ENCODE assay signal across 8 mouse cellular contexts in genomic region chrX:75764794-75765328, GRCm38 (mm10).
DNase-seq lines count a peak whose midpoint lies in the region; ATAC-seq and TF ChIP-seq lines count a peak whose summit lies in the region.

No protein-coding gene starts in this region.

- DNase-seq in gastrocnemius, adult 2 months, result no peak
- DNase-seq in gastrocnemius, postnatal 14 days, result no peak
- DNase-seq in spleen, adult 12 weeks (ENCODE audit: low spot score), result no peak
- no peak for DNase-seq in right cerebral cortex, postnatal 10 days (ENCODE audit: low spot score in 2 of 2)
- DNase-seq in kidney, postnatal 36 days, result no peak

- H3K36me3 ChIP-seq in E14TG2a.4 (ENCODE audit: insufficient read depth, low read length), result peaks cover 8% of the 10 kb centered on the region; the same call in 1 of the 2 replicates

- no peak for TF ChIP-seq CTCF in gastrocnemius, adult 2 months (IDR thresholded peaks at IDR 0.05)
- no peak for TF ChIP-seq CTCF in E14TG2a.4 (conservative IDR thresholded peaks at IDR 0.05; ENCODE audit: low read length)

- intact Hi-C loops in gastrocnemius, adult 2 months (cut with DNase I), result no loop called here
- intact Hi-C loops in gastrocnemius, postnatal 14 days (cut with DNase I; ENCODE audit: low total_unique reads), result no loop called here

- no peaks in the 10 kb centered on the region for H3K9me3 ChIP-seq in E14TG2a.4 (ENCODE audit: low read length)

- peak; percentile 7 to 12; a peak in 1 of 4 replicates for ATAC-seq in hematopoietic stem cell, adult 5-6 weeks (replicated peaks in 1 of 2; ENCODE audit: insufficient read depth in 1 of 2, low FRiP score in 2 of 2, low TSS enrichment in 1 of 2, low read depth in 1 of 2, poor library complexity in 2 of 2, severe bottlenecking in 2 of 2)
- peak; percentile 14; the same call in 1 of the 2 replicates for ATAC-seq in megakaryocyte-erythroid progenitor cell, adult 5-6 weeks (replicated peaks; ENCODE audit: low FRiP score, low TSS enrichment, poor library complexity, severe bottlenecking)

- H3K27me3 ChIP-seq in E14TG2a.4 (ENCODE audit: insufficient read depth, low read length), result no peaks in the 10 kb centered on the region

- peaks cover 19% of the 10 kb centered on the region for H3K4me1 ChIP-seq in E14TG2a.4 (replicated peaks; ENCODE audit: low read depth, low read length)

- H3K4me3 ChIP-seq in gastrocnemius, adult 2 months, result peak overlapping the region; percentile 76
- peak overlapping the region; percentile 83 for H3K4me3 ChIP-seq in E14TG2a.4 (replicated peaks; ENCODE audit: low read length)

- peak overlapping the region; percentile 84 for H3K27ac ChIP-seq in gastrocnemius, adult 2 months
